Mouse (Mus musculus) stomach, postnatal 0 days (tissue): Measurements from ENCODE around the gene T2.
A peak's percentile ranks its signal among the peaks of the same experiment; 100 is the strongest.

Experiments
- CTCF ChIP-seq: IDR thresholded peaks from 2 replicates; pipeline ENCODE4 v1.5.1; 2016; ENCODE audit warnings: antibody characterized with exemption, low read depth, mild to moderate bottlenecking, moderate library complexity
- EP300 ChIP-seq: optimal IDR thresholded peaks from 2 replicates; pipeline ENCODE3; 2016; ENCODE audit warnings: antibody characterized with exemption

GRCm38 (mm10) chr17:8420739-8421138 lies 64.9 kb downstream of the T2 start:
- TF ChIP-seq CTCF, result peak; percentile 52
- no peak for TF ChIP-seq EP300
